Mouse (Mus musculus): ENCODE measurements at regions not wholly inside any gene's neighbourhood (a gene's known extent, or its start where the extent isn't known, plus 50 kb on each side); places are given as distances from the start of the nearest gene placed in this dataset.

- no peak for TF ChIP-seq CTCF (IDR thresholded peaks at IDR 0.05; ENCODE audit: borderline replicate concordance, extremely low read depth, insufficient read depth, insufficient read length)
- TF ChIP-seq POLR2A (IDR thresholded peaks at IDR 0.05; ENCODE audit: borderline replicate concordance, extremely low read depth, insufficient read depth, insufficient read length, poor library complexity, severe bottlenecking), result no peak
These were observed 77.8 kb downstream of the Zfp36l1 start for GRCm38 (mm10) chr12:80034963-80035411.
